Mouse (Mus musculus) kidney, embryonic 16.5 days (tissue): ENCODE data around the gene Lmln. TPM values are rescaled to one million over a fixed set of nuclear protein-coding genes. Genes with fewer than 3 reads are reported as not detected.
"Not testable (repeated sequence)": the region's sequence is repeated elsewhere in the genome, so short reads cannot be mapped to it uniquely, and the experiment has no call there.

Experiments used
- ATAC-seq: fragments of 200-750 bp; cut with Nextera tagmentation; 2 replicates; pipeline ENCODE4 v1.8.0; 2017; ENCODE audit warnings: moderate TSS enrichment; ENCODE audit not compliant: low FRiP score, low TSS enrichment
- H3K27ac ChIP-seq: fragments of 300-500 bp; sonication (generic); 2 replicates; pipeline ENCODE4 v1.5.1; 2014; ENCODE audit warnings: low read length
- H3K27me3 ChIP-seq: fragments of 300-500 bp; sonication (generic); 2 replicates; pipeline ENCODE4 v1.6.1; 2014; ENCODE audit warnings: low read length, control low read depth, mixed read lengths; ENCODE audit not compliant: insufficient read depth
- H3K36me3 ChIP-seq: fragments of 300-500 bp; sonication (generic); 2 replicates; pipeline ENCODE4 v1.6.1; 2014; ENCODE audit warnings: low read length, control low read depth, mixed read lengths; ENCODE audit not compliant: insufficient read depth
- H3K4me1 ChIP-seq: fragments of 300-500 bp; sonication (generic); 2 replicates; pipeline ENCODE4 v1.6.1; 2014; ENCODE audit warnings: low read length, control low read depth, mixed read lengths; ENCODE audit not compliant: insufficient read depth
- H3K4me2 ChIP-seq: fragments of 300-500 bp; sonication (generic); replicated peaks from 2 replicates; pipeline ENCODE4 v1.6.1; 2014; ENCODE audit warnings: low read depth, low read length
- H3K4me3 ChIP-seq: fragments of 300-500 bp; sonication (generic); 2 replicates; pipeline ENCODE4 v1.5.1; 2014; ENCODE audit warnings: mild to moderate bottlenecking, low read length
- H3K9ac ChIP-seq: fragments of 300-500 bp; sonication (generic); replicated peaks from 2 replicates; pipeline ENCODE4 v1.6.1; 2014; ENCODE audit warnings: low read length
- H3K9me3 ChIP-seq: fragments of 300-500 bp; sonication (generic); 2 replicates; pipeline ENCODE4 v1.6.1; 2016; ENCODE audit warnings: low read length, control low read depth
- WGBS: fragments of 180-500 bp; shearing (Covaris S2); extraction: QIAGEN DNeasy Blood & Tissue Kit; methylation state at CpG from one replicate; pipeline ENCODE4 v1.1.7; 2014; 5-methylcytosine and 5-hydroxymethylcytosine counted together
- polyA plus RNA-seq: library from polyadenylated mRNA; unstranded; fragments of >200 nt; fragmentation: Nextera tagmentation; extraction: Ambion mirVana; gene quantifications from 2 replicates; pipeline ENCODE4 v1.2.1, GENCODE M21; 2015

Gene Lmln
- polyA plus RNA-seq, 1 experiment from 2014 or later = 4.0 TPM

GRCm38 (mm10) chr16:33146185-33146584, 83.9 kb downstream of the Lmln start:
- H3K27me3 ChIP-seq = no peaks in the 10 kb centered on the region
- H3K4me3 ChIP-seq = no peak overlapping the region
- H3K9ac ChIP-seq = no peak overlapping the region
- no peaks in the 10 kb centered on the region for H3K36me3 ChIP-seq
- H3K4me1 ChIP-seq = no peaks in the 10 kb centered on the region
- no peak for ATAC-seq
- no peak overlapping the region for H3K27ac ChIP-seq
- 92% methylated on average over 3 of the region's 3 CpGs for WGBS
- no peak overlapping the region for H3K4me2 ChIP-seq
- 0 out of 2 replicates have a peak, but pooled peaks cover 3% of the 10 kb centered on the region for H3K9me3 ChIP-seq

GRCm38 (mm10) chr16:33148135-33148534, 85.8 kb downstream of the Lmln start:
- Histone ChIP-seq H3K27me3 (no peaks in the 10 kb centered on the region), H3K9me3 (0 out of 2 replicates have a peak, but pooled peaks cover 3% of the 10 kb centered on the region), H3K36me3 (no peaks in the 10 kb centered on the region), H3K4me3 (no peak overlapping the region), H3K27ac (no peak overlapping the region), H3K4me1 (no peaks in the 10 kb centered on the region), H3K4me2 (no peak overlapping the region), H3K9ac (no peak overlapping the region)
- WGBS = 84% methylated on average over 4 of the region's 4 CpGs
- no peak for ATAC-seq

DNA sequence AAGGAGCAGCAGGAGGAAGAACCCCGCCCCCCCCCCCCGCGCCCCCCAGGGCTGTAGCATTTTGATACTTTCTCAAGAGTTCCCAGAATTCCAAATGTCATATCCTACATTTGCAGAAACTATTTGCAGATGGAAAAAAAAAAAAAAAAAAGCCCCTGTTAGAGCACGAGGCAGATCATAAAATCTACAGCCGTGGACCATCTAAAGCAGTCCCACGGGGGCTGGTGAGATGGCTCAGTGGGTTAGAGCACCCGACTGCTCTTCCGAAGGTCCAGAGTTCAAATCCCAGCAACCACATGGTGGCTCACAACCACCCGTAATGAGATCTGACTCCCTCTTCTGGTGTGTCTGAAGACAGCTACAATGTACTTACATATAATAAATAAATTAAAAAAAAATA, 88.6 kb downstream of the Lmln start:
- not testable (repeated sequence) for H3K9me3 ChIP-seq, H3K27me3 ChIP-seq, H3K4me3 ChIP-seq, H3K27ac ChIP-seq, H3K4me1 ChIP-seq, H3K4me2 ChIP-seq, H3K9ac ChIP-seq, ATAC-seq, H3K36me3 ChIP-seq
- WGBS = 72% methylated on average over 9 of the region's 9 CpGs

DNA sequence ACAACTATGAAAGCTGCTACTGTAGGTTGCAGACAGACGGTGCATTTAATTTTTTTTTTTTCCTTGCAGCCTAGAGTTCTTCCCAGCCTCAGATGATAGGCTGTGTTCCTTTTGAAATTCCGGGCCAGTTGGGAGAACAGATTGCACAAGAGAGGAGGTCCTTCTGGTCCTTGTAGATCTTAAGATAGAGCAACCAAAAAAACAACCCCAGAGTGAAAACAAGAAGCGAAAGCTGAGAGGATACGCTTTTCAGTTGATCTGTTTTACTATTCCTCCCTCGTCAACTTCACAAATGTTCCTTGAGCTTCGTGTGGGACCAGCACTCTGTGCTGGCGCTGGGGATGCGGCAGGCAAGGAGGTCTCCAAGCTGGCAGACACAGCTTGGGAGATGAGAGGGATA, 89.2 kb downstream of the Lmln start:
- Histone ChIP-seq H3K4me2 (no peak overlapping the region), H3K27ac (no peak overlapping the region), H3K9ac (no peak overlapping the region), H3K9me3 (no peaks in the 10 kb centered on the region), H3K27me3 (no peaks in the 10 kb centered on the region), H3K4me3 (no peak overlapping the region), H3K36me3 (no peaks in the 10 kb centered on the region), H3K4me1 (no peaks in the 10 kb centered on the region)
- ATAC-seq = no peak
- 53% methylated on average over 8 of the region's 8 CpGs for WGBS

DNA sequence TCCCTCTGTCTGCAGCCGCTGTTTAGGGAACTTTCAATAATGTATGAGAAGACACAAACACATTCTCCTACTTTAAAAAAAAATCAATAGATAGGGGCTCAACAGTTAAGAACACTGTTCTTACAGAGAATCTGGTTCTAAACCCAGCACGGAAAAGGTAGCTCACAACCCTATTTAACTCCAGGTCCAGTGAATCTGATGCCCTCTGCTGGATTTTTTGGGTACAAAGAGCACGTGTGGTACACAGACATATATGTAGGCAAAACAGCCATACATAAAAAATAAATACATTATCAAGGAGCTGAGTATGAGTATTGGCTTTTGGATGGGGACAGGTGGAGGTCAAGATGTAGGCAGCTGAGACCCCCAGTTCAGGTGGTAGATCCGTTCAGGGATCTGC, 92.7 kb downstream of the Lmln start:
- no peaks in the 10 kb centered on the region for H3K4me1 ChIP-seq
- H3K27me3 ChIP-seq = no peaks in the 10 kb centered on the region
- 54% methylated on average over 4 of the region's 4 CpGs for WGBS
- no peaks in the 10 kb centered on the region for H3K36me3 ChIP-seq
- no peak overlapping the region for H3K4me3 ChIP-seq
- H3K4me2 ChIP-seq = no peak overlapping the region
- H3K9ac ChIP-seq = no peak overlapping the region
- H3K9me3 ChIP-seq = no peaks in the 10 kb centered on the region
- no peak overlapping the region for H3K27ac ChIP-seq
- no peak for ATAC-seq

DNA sequence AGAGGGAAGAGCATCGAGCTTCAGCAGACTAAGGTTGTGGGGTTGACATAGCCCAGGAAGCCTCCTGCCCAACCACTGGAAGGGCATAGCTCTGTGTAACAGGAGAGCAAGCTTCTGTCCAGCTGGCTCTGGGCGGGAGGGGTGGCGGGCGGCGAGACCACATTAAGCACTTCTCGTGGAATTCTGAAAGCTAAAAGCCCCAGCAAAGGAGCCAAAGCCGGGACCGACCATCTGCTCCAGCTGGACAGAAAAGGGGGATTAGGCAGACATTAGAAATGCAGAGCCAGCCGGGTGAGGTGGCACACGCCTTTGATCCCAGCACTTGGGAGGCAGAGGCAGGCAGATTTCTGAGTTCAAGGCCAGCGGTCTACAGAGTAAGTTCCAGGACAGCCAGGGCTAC, 95.7 kb downstream of the Lmln start:
- 90% methylated on average over 11 of the region's 11 CpGs for WGBS
- Histone ChIP-seq H3K4me1 (no peaks in the 10 kb centered on the region), H3K9ac (no peak overlapping the region), H3K9me3 (no peaks in the 10 kb centered on the region), H3K36me3 (no peaks in the 10 kb centered on the region), H3K4me2 (no peak overlapping the region), H3K27ac (no peak overlapping the region), H3K4me3 (no peak overlapping the region), H3K27me3 (no peaks in the 10 kb centered on the region)
- no peak for ATAC-seq

DNA sequence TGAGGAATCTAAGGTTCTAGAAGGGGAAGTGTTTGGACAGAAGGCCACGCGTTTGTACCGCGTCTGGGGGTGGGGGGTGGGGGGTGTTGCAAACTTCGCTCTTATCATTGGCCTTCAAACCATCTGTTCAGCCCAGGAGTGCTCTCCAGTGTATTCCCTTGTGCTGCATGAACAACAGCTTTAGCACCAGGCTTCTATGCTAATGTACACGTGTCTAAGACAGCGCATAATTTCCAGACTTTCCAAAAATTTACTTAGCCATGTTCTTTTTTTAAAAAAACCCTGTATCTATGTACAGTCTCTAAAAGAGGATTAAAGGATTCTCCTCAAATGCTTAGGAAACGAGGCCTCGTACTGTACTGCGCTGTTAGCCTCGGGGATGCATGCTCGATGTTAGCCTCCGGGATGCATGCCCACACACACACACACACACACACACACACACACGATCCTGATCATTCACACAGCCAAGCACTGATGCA, 96.3 kb downstream of the Lmln start:
- no peak for ATAC-seq
- no peak overlapping the region for H3K9ac ChIP-seq
- H3K27ac ChIP-seq = no peak overlapping the region
- H3K4me2 ChIP-seq = no peak overlapping the region
- no peaks in the 10 kb centered on the region for H3K36me3 ChIP-seq
- H3K4me1 ChIP-seq = no peaks in the 10 kb centered on the region
- no peak overlapping the region for H3K4me3 ChIP-seq
- H3K27me3 ChIP-seq = no peaks in the 10 kb centered on the region
- 91% methylated on average over 14 of the region's 14 CpGs for WGBS
- no peaks in the 10 kb centered on the region for H3K9me3 ChIP-seq

- no peaks in the 10 kb centered on the region for H3K36me3 ChIP-seq
- H3K27ac ChIP-seq = no peak overlapping the region
- no peak for ATAC-seq
- H3K4me1 ChIP-seq = no peaks in the 10 kb centered on the region
- H3K9me3 ChIP-seq = no peaks in the 10 kb centered on the region
- H3K4me2 ChIP-seq = no peak overlapping the region
- no peaks in the 10 kb centered on the region for H3K27me3 ChIP-seq
- H3K4me3 ChIP-seq = no peak overlapping the region
- WGBS = 98% methylated on average over 2 of the region's 2 CpGs
- H3K9ac ChIP-seq = no peak overlapping the region
Observed at GRCm38 (mm10) chr16:33159363-33159762, 97.0 kb downstream of the Lmln start.

- H3K27ac ChIP-seq = no peak overlapping the region
- H3K9ac ChIP-seq = no peak overlapping the region
- 0 out of 2 replicates have a peak, but pooled peaks cover 3% of the 10 kb centered on the region for H3K9me3 ChIP-seq
- H3K27me3 ChIP-seq = no peaks in the 10 kb centered on the region
- no peaks in the 10 kb centered on the region for H3K4me1 ChIP-seq
- 75% methylated on average over 12 of the region's 13 CpGs for WGBS
- no peak for ATAC-seq
- H3K4me2 ChIP-seq = no peak overlapping the region
- no peaks in the 10 kb centered on the region for H3K36me3 ChIP-seq
- no peak overlapping the region for H3K4me3 ChIP-seq
Observed at GRCm38 (mm10) chr16:33163330-33164090, 101.2 kb downstream of the Lmln start.

DNA sequence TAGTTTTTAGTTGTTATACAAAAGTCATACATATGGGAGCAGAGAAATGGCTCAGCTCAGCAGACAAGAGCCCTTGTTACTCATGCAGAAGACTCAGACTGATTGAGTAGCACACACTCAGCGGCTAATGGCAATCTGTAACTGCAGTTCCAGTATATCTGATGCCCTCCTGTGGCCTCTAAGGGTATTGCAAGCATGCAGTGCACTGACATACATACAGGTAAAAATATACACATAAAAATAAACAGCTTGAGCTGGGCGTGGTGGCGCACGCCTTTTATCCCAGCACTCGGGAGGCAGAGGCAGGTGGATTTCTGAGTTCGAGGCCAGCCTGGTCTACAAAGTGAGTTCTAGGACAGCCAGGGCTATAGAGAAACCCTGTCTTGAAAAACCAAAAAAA, 104.0 kb downstream of the Lmln start:
- H3K27me3 ChIP-seq, H3K27ac ChIP-seq, ATAC-seq, H3K9me3 ChIP-seq, H3K4me3 ChIP-seq, H3K4me2 ChIP-seq, H3K36me3 ChIP-seq, H3K9ac ChIP-seq, H3K4me1 ChIP-seq: not testable (repeated sequence)
- 84% methylated on average over 6 of the region's 6 CpGs for WGBS
